Mouse (Mus musculus): ENCODE measurements around the gene Fam83b.
A peak's percentile ranks its signal among the peaks of the same experiment; 100 is the strongest.

Fam83b gene

DNA sequence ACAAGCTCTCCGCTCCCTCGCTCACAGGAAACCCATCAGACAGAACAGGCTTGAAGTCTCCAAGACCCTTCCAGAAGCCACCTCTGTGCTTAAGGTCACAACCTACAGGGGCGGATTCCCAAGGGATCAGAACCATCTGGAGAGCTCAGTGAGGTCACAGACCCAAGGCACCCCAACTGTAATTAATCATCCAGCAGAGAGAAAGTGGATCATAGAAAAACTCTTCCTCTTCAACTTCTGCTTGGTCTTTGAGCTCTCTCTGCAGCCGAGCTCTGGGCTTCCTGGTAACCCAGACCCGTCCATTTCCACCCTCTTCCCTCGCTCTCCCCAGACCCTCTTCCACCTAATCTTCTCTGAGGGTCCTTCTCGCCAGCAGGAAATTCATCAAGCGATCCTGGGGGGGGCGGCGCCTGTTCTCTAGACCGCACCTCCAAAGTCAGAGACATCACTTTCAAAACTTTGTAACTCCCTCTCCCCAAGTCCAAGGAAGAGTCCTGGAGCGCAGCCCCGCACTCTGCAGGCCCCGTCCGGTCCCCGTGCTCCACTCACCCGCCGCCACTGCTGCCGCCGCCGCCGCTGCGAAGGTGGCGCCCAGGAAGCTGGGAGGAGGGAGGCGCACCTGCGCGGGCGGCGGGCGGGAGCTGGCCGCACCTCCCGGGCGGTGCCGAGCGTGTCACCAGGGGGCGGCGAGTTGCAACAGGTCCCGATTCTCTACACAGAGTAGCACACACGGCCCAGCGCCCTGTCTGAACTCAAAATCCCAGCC is at the start of gene Fam83b:
Gene Fam83b, minus strand, starts transcription at position 602 of the 766 bp plus-strand sequence.
- DNase-seq = peak; percentile 46

DNA sequence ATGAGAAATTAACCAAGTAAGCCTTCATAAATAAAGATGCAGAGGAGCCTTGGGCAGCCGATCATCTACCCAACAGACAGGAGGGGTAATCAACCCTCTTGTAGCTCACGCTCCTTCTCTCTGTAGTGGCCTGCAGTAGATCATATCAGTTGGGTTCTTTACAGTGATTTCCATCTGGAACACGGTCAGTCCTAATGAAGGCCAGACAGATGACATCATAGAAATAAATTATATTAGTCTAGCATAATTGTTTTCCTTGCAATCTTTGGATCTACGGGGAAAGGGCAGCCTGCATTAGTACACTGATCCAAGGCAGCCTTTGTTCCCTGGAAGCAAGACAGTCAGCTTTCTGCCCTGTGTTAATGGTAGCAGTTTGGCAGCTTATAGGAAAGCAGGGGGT is 47.2 kb upstream of the Fam83b start:
- DNase-seq = no peak

DNA sequence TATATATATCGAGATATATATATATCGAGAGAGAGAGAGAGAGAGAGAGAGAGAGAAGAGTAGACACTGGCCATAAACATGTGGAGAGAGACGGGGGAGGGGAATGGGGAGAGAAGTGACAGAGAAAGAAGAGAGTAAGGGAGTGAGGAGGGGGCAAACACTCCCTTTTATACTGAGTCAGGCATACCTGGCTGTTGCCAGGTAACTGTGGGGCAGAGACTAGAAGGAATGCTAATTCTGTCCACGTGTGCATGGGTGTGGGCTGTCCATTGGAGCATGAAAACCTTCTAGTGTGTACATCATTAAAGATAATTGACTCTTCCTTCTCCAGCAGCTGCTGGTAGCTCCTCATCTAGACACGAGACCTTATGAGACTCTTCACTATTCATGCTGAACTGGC is 36.8 kb upstream of the Fam83b start:
- DNase-seq = no peak

DNA sequence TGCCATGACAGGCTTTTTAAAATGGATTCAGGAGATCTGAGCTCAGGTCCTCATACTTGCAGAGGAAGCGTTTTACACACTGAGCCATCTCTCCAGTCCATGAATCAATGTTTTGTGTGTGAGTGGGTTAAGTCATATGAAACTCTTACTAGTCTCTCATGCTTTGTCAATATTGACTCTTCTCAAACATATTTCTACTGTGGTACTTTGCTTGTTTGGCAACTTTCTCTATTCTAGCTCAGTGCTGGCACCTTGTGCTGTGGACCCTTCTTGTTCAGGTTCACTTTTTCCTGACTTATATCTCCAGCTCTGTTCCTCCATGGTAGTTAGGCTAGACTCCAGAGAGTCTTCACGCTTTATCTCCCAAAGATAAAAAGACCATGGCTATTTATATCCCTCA is 36.0 kb upstream of the Fam83b start:
- no peak for DNase-seq

DNA sequence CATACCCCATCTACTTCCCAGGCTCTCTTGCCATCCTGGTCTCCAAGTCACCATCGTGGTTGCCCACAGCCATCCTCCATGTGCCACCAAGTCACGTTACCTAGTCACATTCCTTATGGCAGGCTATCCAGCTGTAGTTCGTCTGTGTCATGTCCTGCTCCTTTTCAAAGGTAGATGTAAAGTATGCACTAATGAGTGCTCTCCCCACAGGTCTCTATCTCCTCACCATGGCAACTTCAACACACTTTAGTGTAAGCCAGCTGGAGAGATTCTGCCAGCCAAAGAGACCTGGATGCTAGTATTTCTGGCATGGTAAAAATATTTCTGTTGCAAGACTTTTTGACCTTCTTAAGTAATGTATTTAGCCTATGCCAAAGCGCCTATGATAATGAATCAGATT is 30.5 kb upstream of the Fam83b start:
- DNase-seq = no peak

DNA sequence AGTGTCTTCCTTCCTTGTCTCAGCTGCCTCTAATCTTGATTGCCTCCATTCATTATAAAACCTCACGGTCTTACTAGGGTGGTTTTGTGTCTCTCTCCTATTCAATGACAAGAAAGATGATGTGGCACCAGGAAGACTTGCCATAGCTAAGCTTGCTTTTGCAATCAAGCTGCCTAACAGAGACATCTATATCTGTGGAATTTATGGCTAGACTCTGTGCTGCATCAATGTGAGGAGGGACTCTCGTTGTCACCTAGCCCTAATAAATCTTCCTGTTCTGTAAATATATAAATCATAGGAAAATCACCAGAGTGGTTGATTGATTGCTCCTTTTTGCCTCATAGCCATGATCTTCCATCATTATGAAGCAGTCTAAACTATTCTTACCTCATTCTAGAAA is 26.9 kb upstream of the Fam83b start:
- DNase-seq = no peak

DNA sequence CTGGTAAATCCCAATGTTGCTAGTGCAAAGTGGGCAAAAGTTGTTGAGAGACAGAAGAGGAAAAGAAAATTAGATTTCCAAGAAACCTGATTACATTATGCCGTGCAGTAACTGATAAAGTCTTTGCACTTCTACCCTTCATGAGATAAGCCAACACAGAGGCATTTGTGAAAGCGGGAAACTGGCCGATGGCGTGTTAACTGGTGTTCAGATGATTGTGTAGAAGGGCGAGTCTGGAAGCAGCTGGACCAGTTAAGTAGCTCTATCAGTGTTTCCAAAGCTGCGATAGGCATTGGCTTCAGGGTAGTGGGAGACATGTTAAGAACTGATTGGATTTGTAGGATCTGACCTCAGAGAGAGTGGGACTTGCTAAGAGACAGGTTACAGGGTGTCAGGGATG is 17.0 kb upstream of the Fam83b start:
- DNase-seq = no peak

DNA sequence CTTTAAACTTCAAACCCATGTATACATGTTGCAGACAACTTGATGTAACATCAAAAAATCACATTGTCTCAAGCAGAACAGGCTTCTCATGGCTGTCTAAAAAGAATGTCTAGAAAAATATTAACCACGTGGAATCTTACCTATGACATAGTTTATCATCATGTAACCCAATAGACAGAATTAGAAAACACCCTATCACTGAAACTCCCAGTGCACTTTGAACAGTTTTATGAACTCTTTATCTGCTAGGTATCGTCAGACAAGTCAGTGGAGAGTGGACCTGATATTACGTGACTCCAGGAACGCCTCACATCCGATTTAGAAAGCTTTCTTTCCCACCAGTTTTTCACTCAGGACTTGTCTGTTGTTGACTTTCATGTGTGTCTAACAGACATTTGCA is 15.1 kb upstream of the Fam83b start:
- no peak for DNase-seq

DNA sequence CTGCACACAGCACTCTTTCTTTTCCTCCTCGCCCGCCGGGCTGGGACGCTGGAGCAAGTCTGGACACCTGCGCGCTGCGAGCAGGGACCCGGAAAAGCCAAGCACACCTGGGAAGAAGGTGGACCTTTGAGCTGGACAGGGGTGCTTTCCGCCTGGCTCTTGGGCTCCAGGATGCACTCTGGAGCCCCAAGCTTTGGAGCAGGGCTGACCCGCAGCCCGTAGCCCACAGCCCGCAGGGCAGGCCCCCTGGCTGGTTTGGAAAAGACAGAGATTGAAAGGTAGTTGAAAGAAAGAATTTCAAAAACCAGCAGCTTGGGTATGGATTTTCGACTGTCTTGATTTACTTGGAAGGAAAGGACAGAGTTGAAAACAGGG is 352 bp upstream of the Fam83b start:
- DNase-seq = no peak

DNA sequence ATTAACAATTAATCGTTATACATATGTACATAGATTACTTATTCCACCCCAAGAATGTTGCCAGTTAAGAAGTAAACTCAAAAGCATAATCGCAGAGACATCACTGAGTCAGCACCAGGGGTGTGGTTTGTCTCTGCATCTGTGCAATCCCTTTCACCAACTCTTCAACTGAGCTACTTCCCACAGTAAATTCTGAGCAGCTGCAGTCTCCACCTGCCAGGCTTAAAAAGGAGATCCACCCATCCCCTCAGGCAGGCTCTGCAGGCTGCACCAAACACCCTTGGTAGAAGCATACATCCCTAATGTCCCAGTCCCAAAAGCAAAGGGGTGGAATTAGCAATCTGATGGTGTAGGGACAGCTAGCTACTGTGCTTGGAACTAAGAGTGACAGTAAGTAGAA is 1.3 kb downstream of the Fam83b start:
- no peak for DNase-seq

DNA sequence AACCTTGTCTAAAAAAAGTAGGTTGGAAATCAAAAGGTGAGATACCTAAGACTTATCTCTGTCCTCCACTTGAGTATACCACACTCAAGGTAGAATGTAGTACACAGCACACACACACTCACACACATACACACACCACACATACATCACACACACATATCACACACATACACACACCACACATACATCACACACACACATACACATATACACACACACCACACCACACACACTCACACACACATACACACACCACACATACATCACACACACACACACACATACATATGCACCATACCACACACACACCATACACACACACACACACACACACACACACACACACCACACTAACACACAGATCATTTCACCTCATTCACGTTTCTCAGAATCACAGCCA is 2.8 kb downstream of the Fam83b start:
- no peak for DNase-seq

DNA sequence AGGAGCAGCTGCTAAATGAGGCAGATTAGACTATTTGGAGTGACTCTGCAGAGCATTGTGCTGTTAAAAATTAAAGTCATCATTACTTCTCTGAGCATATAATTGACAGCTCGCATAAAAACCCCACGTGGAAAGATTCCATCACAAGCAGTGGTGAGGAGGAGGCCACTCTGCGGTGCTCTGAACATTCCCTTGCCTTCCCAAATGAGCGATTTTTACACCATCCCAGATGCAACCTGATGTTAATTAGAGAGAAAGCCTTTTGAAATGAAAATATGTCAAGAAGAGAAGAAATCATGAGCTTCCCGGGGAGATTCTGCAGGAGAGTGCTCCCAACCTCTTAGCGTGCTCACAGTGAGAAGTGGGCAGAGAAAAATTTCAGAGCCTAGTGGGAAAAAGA is 4.1 kb downstream of the Fam83b start:
- DNase-seq = no peak

DNA sequence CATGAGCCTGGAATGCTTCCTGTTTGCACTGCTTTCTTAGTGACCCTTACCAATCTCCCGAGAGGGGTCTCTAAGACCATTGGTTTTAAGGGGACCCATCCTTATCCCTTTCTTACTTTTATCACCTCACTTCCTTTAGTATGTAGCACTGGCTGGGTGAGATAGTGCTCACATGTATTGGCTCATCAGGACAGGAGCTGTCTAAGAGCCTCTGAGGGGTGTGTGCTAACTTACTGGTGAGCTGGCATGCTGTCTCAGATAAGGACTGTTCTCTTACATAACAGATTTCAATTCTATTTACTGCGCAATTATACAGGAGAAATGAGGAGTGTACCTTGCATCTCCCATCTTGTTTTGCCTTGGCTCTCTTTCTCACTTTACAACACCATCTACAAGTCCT is 7.7 kb downstream of the Fam83b start:
- no peak for DNase-seq

DNA sequence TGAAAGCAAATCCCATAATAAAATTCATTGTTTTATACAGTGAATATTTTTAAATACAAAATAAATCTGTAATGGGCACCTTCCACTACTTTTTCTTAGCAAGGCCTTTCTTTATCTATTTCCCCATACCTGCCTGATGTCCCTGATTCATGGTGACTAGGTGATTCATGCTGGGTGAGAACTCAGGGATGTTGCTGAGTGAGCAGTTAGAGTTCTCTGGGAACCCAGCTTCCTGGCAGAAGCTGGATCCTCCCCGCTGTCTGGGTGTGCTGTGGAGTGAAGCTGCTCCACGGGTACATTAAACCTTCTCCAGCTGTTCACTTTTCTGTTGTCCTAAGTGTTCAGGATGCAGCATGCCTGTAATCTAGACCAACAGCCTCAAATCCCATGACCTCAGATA is 13.2 kb downstream of the Fam83b start:
- DNase-seq = no peak

DNA sequence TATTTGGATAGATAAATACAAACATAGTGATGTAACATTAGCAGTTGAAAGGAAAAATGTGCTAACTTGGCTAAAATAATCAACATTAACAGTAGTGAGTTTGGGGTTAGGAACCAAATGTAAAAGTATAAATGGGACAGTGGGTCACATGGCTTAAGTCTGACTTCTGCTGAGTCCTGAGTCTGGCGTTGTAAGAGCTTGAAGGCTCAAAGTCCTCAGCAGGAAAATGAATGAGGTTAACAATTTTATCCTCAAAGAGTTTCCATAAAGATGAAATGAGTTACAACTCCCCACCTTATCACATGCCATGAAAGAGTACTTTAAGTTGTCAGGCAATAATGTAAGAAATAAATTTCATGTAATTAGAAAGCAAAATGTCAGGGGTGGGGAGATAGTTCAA is 13.8 kb downstream of the Fam83b start:
- no peak for DNase-seq

DNA sequence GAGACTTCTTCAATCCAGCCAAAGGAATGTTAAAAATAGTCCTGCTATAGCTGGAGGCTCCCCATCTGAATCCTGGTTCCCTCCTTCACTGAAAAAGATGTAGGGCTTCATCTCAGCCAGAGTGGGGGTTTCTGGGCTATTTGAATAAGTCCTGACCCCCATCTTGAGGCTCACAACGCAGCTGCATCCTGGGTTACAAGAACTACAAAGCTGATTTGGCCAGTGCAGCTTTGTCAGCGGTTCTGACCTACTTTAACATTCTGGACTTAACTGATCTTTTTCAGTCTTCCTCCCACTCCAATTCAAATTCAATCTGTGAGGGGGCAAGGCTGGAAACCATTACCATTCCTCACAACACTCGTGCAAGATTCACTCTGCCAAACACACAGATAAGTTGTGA is 20.2 kb downstream of the Fam83b start:
- no peak for DNase-seq

DNA sequence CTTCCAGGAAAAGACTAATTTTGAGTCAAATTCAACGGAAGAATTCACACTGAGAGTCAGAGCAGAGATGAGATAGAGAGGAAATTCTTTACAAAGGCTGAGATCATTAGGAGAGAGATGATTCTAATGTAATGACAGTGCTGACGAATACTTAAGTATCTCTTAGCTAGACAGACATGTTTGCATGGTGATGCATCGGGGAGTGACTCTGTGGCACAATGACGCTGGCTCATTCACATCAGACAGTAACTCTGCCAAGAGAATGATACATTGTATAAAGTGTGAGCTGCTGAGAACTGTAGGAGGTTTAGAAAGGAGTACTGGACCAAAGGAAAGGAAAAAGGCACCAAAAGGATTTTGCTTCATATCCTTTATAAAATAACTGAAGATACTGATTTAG is 26.2 kb downstream of the Fam83b start:
- no peak for DNase-seq

DNA sequence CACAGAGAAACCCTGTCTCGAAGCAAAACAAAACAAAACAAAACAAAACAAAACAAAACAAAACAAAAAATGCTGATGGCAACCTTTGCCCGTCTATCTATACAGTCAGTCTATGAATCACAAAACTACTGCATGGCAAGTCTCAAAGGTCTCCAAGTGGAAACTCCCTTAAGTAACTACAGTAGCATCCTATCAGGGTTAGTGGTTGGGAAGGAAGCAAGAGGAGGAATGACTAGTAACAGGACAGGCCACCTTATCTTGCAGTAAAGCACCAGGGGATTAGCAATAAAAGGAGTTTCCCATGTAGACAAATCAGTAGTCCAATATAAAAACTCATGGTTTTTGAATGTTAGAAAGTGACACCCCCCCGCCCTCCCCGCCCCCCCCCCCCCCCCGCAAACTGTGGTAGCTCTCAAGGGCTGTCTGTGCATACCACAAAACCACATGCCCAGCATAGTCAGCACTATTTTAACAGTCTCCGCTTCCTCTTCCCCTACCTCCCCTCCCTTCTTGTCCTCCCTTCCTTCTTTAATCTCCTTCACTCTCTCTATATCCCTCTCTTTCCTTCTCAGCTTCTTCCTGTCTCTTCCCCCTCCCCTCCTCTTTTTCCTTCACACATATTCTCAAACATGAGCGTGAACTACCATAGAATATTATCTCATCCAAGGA is 26.8 kb downstream of the Fam83b start:
- no peak for DNase-seq

DNA sequence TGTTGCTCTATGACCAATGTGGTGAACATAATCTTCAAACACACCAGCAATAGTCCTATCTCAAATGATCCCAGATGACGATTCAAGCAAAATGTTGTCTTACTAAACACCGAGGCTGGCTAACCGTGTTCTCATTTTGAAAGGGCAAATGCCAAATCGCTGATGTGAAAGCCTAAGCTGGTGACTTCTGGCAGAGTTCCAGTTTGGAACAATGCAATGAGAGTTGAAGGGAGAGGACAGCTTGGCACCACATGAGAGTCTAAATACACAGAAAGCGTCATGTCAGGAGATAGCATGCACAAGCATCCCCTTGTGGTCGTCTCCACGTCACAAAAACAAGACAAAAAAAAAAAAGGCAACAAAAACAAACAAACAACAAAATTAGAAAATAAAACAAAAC is 27.6 kb downstream of the Fam83b start:
- no peak for DNase-seq

DNA sequence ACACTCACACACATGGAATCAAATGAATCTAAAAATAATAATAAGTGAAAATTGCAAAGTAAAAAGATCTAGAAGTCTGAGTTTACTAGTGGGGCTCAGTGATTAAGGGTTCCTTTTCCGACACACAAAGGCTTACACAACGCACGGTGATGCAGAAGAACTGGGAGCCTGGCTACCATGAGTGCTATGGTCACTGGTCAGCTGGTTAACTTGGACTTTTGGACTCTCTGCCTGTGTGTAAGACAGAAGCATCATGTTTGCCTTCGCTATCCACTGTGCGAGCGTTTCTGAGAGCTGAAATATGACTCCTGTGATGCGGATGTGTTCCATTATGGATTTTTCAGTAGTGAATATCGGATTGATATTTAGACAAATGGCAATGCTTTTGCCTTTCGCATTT is 30.9 kb downstream of the Fam83b start:
- DNase-seq = no peak

DNA sequence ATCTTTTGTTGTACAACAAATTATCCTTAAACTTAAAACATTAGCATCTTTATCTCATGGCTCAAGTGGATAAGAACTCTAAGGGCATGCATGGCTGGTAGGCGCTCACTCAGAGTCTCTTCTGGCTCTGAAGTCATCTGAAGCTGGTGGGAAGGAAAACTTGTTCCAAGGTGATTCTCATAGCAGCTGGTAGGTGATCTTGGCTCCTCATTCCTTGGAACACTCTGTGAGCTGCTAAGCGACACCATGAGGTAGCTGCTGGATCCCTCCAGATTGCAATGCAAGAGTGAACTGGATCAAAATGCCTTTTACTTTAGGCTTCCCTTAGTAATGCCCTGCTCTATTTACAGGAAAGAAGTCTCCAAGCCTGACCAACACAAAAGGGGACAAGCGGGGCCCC is 34.5 kb downstream of the Fam83b start:
- no peak for DNase-seq

DNA sequence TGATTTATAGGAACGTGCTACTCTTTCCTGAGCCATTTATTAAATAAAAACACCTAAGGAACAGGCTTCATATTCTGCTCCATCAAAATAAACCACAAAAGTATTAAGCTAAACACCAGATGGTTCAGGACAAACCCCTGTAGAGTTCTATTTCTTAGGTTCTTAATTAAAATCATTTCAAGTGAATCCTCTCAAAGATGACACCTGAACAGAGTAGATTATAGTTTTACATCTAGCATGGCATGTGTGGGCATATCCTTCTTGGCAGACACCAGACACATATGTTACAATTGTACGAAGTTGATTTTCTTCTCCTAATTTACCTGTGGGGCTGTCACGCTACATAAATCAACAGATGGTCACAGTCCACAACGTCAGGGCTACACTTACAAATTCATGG is 35.5 kb downstream of the Fam83b start:
- DNase-seq = no peak

DNA sequence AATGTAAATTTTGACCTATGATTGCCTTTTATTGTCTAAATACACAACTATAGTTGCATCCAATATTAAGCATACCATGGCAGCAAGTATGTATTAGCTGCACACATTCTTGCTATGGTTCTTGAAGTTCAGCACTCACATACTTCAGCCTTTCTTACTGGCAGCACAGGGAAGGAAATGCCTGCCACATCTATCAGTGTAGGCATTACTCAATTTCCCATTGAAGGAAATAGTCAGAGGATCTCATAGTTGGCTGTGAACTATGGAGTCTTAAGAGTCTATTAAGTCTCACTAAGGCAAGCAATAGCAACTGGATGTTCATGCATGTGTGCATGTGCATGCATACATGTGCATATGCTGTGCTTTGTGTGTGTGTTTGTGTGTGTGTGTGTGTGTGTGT is 41.3 kb downstream of the Fam83b start:
- no peak for DNase-seq

DNA sequence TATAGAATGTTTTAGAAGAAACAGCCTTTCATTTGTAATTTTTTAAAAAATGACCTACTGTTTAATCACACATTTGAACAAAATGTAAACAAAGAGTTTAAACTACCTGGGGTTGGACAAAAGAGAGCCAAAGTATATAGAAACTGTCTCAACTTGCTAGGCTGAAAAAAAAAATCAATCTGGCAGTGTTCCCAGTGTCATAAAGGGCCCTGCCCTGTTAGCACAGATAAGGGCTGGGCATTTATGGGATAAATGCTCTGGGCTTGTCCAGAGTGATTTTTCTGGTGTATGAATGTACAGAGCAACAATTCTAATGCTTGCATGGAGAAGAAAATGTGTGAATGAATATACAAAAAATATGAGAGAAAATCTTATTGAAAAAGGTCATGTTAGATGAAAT is 43.8 kb downstream of the Fam83b start:
- DNase-seq = no peak

DNA sequence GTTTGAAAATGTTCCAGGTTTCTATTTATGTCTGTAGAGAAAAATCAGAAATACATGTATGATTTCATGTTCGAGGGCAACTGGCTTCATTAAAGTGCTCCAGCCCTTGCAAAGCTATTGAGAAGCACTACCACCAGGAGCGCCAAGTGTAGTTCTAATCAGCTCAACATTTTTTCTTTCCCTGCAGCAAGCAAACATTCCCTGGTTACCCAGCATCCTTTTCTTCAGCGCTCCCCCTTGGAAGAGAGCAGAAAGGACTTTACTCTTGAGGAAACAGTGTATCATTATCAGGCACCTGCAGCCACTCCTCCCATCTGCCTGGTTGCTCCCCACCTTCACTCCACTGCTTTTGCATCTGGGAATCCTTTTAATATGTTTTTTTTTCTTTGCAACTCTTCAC is 45.3 kb downstream of the Fam83b start:
- DNase-seq = no peak

Measured in kidney, adult 9 months (tissue).